Mouse (Mus musculus) lung, postnatal 0 days (tissue): ENCODE measurements at regions not wholly inside any gene's neighbourhood (a gene's known extent, or its start where the extent isn't known, plus 50 kb on each side); places are given as distances from the start of the nearest gene placed in this dataset.

Source experiments
- CTCF ChIP-seq: IDR thresholded peaks from 2 replicates; pipeline ENCODE4 v1.5.1; 2016; ENCODE audit warnings: antibody characterized with exemption, mild to moderate bottlenecking
- EP300 ChIP-seq: IDR thresholded peaks from 2 replicates; pipeline ENCODE4 v1.6.1; 2016; ENCODE audit warnings: antibody characterized with exemption, mild to moderate bottlenecking, control low read depth

DNA sequence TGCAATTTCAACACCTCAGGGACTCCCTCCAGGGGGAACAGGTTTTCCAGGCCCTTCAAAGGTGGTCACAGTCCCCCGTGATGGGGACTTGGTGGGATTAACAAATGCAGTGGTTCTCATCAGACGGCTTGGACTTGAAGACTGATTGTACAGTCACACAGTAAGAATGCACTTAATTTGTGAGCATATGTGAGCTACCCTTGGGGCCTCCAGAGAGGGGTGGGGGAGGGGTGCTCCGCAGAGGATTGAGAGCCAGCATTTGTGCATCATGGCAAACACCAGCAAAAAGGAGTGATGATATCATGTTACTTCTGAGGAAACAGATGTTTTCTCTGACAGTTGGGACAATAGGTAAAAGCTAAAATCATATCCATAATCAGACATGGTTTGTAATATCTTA is 59.2 kb upstream of the Smarca2 start:
- TF ChIP-seq CTCF (no peak), EP300 (no peak)
